Mouse (Mus musculus) liver, embryonic 12.5 days (tissue): ENCODE results near the gene D17Wsu92e. TPM values are rescaled to one million over a fixed set of nuclear protein-coding genes. Genes with fewer than 3 reads are reported as not detected.

Experiments
- ATAC-seq: fragments of 200-750 bp; cut with Nextera tagmentation; 2 replicates; pipeline ENCODE4 v1.8.0; 2017; ENCODE audit warnings: moderate number of reproducible peaks, mild to moderate bottlenecking, moderate library complexity
- H3K27ac ChIP-seq: fragments of 300-500 bp; sonication (generic); 2 replicates; pipeline ENCODE4 v1.5.1; 2016; ENCODE audit warnings: mild to moderate bottlenecking
- H3K27me3 ChIP-seq: fragments of 300-500 bp; sonication (generic); replicated peaks from 2 replicates; pipeline ENCODE4 v1.6.1; 2016; ENCODE audit warnings: mild to moderate bottlenecking, moderate library complexity
- H3K36me3 ChIP-seq: fragments of 300-500 bp; sonication (generic); 2 replicates; pipeline ENCODE4 v1.6.1; 2016; ENCODE audit warnings: mild to moderate bottlenecking, moderate library complexity
- H3K4me1 ChIP-seq: fragments of 300-500 bp; sonication (generic); 2 replicates; pipeline ENCODE4 v1.6.1; 2016
- H3K4me2 ChIP-seq: fragments of 300-500 bp; sonication (generic); 2 replicates; pipeline ENCODE4 v1.6.1; 2016; ENCODE audit warnings: mild to moderate bottlenecking, moderate library complexity
- H3K4me3 ChIP-seq: fragments of 300-500 bp; sonication (generic); 2 replicates; pipeline ENCODE4 v1.5.1; 2016; ENCODE audit warnings: mild to moderate bottlenecking, moderate library complexity
- H3K9ac ChIP-seq: fragments of 300-500 bp; sonication (generic); 2 replicates; pipeline ENCODE4 v1.6.1; 2016; ENCODE audit warnings: mild to moderate bottlenecking, moderate library complexity
- H3K9me3 ChIP-seq: fragments of 300-500 bp; sonication (generic); replicated peaks from 2 replicates; pipeline ENCODE4 v1.6.1; 2016; ENCODE audit warnings: mild to moderate bottlenecking, moderate library complexity
- WGBS: fragments of 180-500 bp; shearing (Covaris S2); methylation state at CpG from one replicate; pipeline ENCODE4 v1.1.7; 2016; ENCODE audit not compliant: insufficient replicate concordance; 5-methylcytosine and 5-hydroxymethylcytosine counted together
- polyA plus RNA-seq: library from polyadenylated mRNA; unstranded; fragments of >200 nt; fragmentation: Nextera tagmentation; extraction: Ambion mirVana; gene quantifications from 2 replicates; pipeline ENCODE4 v1.2.1, GENCODE M21; 2016

The D17Wsu92e gene
- polyA plus RNA-seq, 1 experiment from 2014 or later: 17.1 TPM

- no peak overlapping the region for H3K27ac ChIP-seq
- ATAC-seq: peak; percentile 46
- no peak overlapping the region for H3K9ac ChIP-seq
- H3K4me2 ChIP-seq: no peak overlapping the region
- 49% methylated on average over 9 of the region's 9 CpGs for WGBS
- H3K4me1 ChIP-seq: peaks cover 17% of the 10 kb centered on the region; the same call in 1 of the 2 replicates
- H3K27me3 ChIP-seq: no peaks in the 10 kb centered on the region
- H3K4me3 ChIP-seq: no peak overlapping the region
- H3K36me3 ChIP-seq: peaks cover 62% of the 10 kb centered on the region
- peaks cover 8% of the 10 kb centered on the region for H3K9me3 ChIP-seq
Observed at GRCm38 (mm10) chr17:27761639-27762336, 58.7 kb downstream of the D17Wsu92e start.

- Histone ChIP-seq H3K4me3 (no peak overlapping the region), H3K4me1 (peaks cover 17% of the 10 kb centered on the region; the same call in 1 of the 2 replicates), H3K9ac (no peak overlapping the region), H3K27me3 (no peaks in the 10 kb centered on the region), H3K9me3 (peaks cover 8% of the 10 kb centered on the region), H3K36me3 (peaks cover 61% of the 10 kb centered on the region), H3K4me2 (no peak overlapping the region), H3K27ac (no peak overlapping the region)
- WGBS: 78% methylated on average over 6 of the region's 6 CpGs
- ATAC-seq: no peak
Observed at GRCm38 (mm10) chr17:27760169-27760568, 60.3 kb downstream of the D17Wsu92e start.

- no peaks in the 10 kb centered on the region for H3K9me3 ChIP-seq
- ATAC-seq: no peak
- 82% methylated on average over 8 of the region's 8 CpGs for WGBS
Observed at GRCm38 (mm10) chr17:27751314-27752202, 68.9 kb downstream of the D17Wsu92e start.

GRCm38 (mm10) chr17:27750451-27750942 is 70.0 kb downstream of the D17Wsu92e start:
- Histone ChIP-seq H3K4me2 (no peak overlapping the region), H3K9ac (no peak overlapping the region), H3K4me3 (no peak overlapping the region), H3K36me3 (peaks cover 53% of the 10 kb centered on the region), H3K27ac (no peak overlapping the region), H3K9me3 (no peaks in the 10 kb centered on the region), H3K4me1 (no peaks in the 10 kb centered on the region), H3K27me3 (no peaks in the 10 kb centered on the region)
- WGBS: 81% methylated on average over 6 of the region's 6 CpGs
- ATAC-seq: no peak

More at GRCm38 (mm10) chr17:27751314-27752202, 68.9 kb downstream of the D17Wsu92e start:
- H3K9ac ChIP-seq: no peak overlapping the region
- no peak overlapping the region for H3K4me3 ChIP-seq
- no peaks in the 10 kb centered on the region for H3K27me3 ChIP-seq
- H3K4me1 ChIP-seq: no peaks in the 10 kb centered on the region
- no peak overlapping the region for H3K27ac ChIP-seq
- H3K4me2 ChIP-seq: no peak overlapping the region
- H3K36me3 ChIP-seq: peaks cover 62% of the 10 kb centered on the region

GRCm38 (mm10) chr17:27748123-27748522 is 72.3 kb downstream of the D17Wsu92e start:
- no peaks in the 10 kb centered on the region for H3K4me1 ChIP-seq
- H3K4me2 ChIP-seq: no peak overlapping the region
- 78% methylated on average over 2 of the region's 2 CpGs for WGBS

GRCm38 (mm10) chr17:27746446-27746845 is 74.0 kb downstream of the D17Wsu92e start:
- ATAC-seq: no peak
- no peak overlapping the region for H3K27ac ChIP-seq
- H3K4me2 ChIP-seq: no peak overlapping the region
- WGBS: 70% methylated on average over 4 of the region's 4 CpGs
- no peaks in the 10 kb centered on the region for H3K4me1 ChIP-seq
- peaks cover 14% of the 10 kb centered on the region for H3K36me3 ChIP-seq
- no peak overlapping the region for H3K4me3 ChIP-seq
- H3K27me3 ChIP-seq: no peaks in the 10 kb centered on the region
- H3K9ac ChIP-seq: no peak overlapping the region
- no peaks in the 10 kb centered on the region for H3K9me3 ChIP-seq

More at GRCm38 (mm10) chr17:27748123-27748522, 72.3 kb downstream of the D17Wsu92e start:
- Histone ChIP-seq H3K9ac (no peak overlapping the region), H3K9me3 (no peaks in the 10 kb centered on the region), H3K27ac (no peak overlapping the region), H3K36me3 (peaks cover 30% of the 10 kb centered on the region), H3K27me3 (no peaks in the 10 kb centered on the region), H3K4me3 (no peak overlapping the region)
- no peak for ATAC-seq

- 79% methylated on average over 6 of the region's 6 CpGs for WGBS
- no peaks in the 10 kb centered on the region for H3K9me3 ChIP-seq
- H3K36me3 ChIP-seq: no peaks in the 10 kb centered on the region
- H3K4me2 ChIP-seq: no peak overlapping the region
- ATAC-seq: no peak
- no peak overlapping the region for H3K27ac ChIP-seq
- no peaks in the 10 kb centered on the region for H3K4me1 ChIP-seq
- no peak overlapping the region for H3K4me3 ChIP-seq
- no peak overlapping the region for H3K9ac ChIP-seq
- no peaks in the 10 kb centered on the region for H3K27me3 ChIP-seq
Observed at GRCm38 (mm10) chr17:27740961-27741360, 79.5 kb downstream of the D17Wsu92e start.

GRCm38 (mm10) chr17:27734344-27735073 is 85.9 kb downstream of the D17Wsu92e start:
- Histone ChIP-seq H3K36me3 (no peaks in the 10 kb centered on the region), H3K4me2 (peak overlapping the region; percentile 37), H3K9ac (peak overlapping the region; percentile 18; the same call in 1 of the 2 replicates), H3K27ac (no peak overlapping the region), H3K27me3 (no peaks in the 10 kb centered on the region; the same call in none of the 2 replicates), H3K4me3 (no peak overlapping the region), H3K9me3 (no peaks in the 10 kb centered on the region), H3K4me1 (peaks cover 25% of the 10 kb centered on the region)
- 8% methylated on average over 12 of the region's 13 CpGs for WGBS
- ATAC-seq: peak; percentile 64

GRCm38 (mm10) chr17:27732694-27733093 is 87.8 kb downstream of the D17Wsu92e start:
- Histone ChIP-seq H3K9me3 (no peaks in the 10 kb centered on the region), H3K27me3 (no peaks in the 10 kb centered on the region; the same call in none of the 2 replicates), H3K36me3 (no peaks in the 10 kb centered on the region), H3K27ac (no peak overlapping the region), H3K9ac (no peak overlapping the region), H3K4me3 (no peak overlapping the region), H3K4me2 (no peak overlapping the region), H3K4me1 (peaks cover 25% of the 10 kb centered on the region)
- no peak for ATAC-seq
- WGBS: 70% methylated on average over 3 of the region's 3 CpGs

GRCm38 (mm10) chr17:27732152-27732551 is 88.3 kb downstream of the D17Wsu92e start:
- Histone ChIP-seq H3K9me3 (no peaks in the 10 kb centered on the region), H3K4me1 (peaks cover 25% of the 10 kb centered on the region), H3K27me3 (no peaks in the 10 kb centered on the region; the same call in none of the 2 replicates), H3K36me3 (no peaks in the 10 kb centered on the region), H3K27ac (no peak overlapping the region), H3K4me2 (no peak overlapping the region), H3K9ac (no peak overlapping the region), H3K4me3 (no peak overlapping the region)
- ATAC-seq: no peak
- 59% methylated on average over 5 of the region's 5 CpGs for WGBS

- peaks cover 20% of the 10 kb centered on the region for H3K4me1 ChIP-seq
- no peak within 1 kb of the TSS for H3K9ac ChIP-seq
- no peaks in the 10 kb centered on the region for H3K9me3 ChIP-seq
- 71% methylated on average over 10 of the region's 10 CpGs for WGBS
- no peaks in the 10 kb centered on the region for H3K36me3 ChIP-seq
- H3K4me2 ChIP-seq: no peak within 1 kb of the TSS
- no peak for ATAC-seq
- H3K4me3 ChIP-seq: no peak within 1 kb of the TSS
- H3K27ac ChIP-seq: no peak within 1 kb of the TSS
- peaks cover 25% of the 10 kb centered on the region for H3K27me3 ChIP-seq
Observed at GRCm38 (mm10) chr17:27728770-27729169, 91.7 kb downstream of the D17Wsu92e start, which contains the start of gene Spdef. Spdef (minus strand) TSS chr17:27728955.
